Mouse (Mus musculus) midbrain, embryonic 10.5 days (tissue): ENCODE data around the gene Lrrc8d. TPM values are rescaled to one million over a fixed set of nuclear protein-coding genes. Genes with fewer than 3 reads are reported as not detected.

ENCODE experiments used
- DNase-seq: peaks from one replicate; pipeline ENCODE4 v3.0.0-alpha.2; 2017; ENCODE audit warnings: low spot score
- H3K27ac ChIP-seq: fragments of 300-500 bp; sonication (generic); replicated peaks from 2 replicates; pipeline ENCODE4 v1.5.1; 2016; ENCODE audit warnings: mild to moderate bottlenecking
- H3K27me3 ChIP-seq: fragments of 300-500 bp; sonication (generic); 2 replicates; pipeline ENCODE4 v1.6.1; 2016; ENCODE audit warnings: low read depth, mild to moderate bottlenecking; ENCODE audit not compliant: poor library complexity, severe bottlenecking
- H3K36me3 ChIP-seq: fragments of 300-500 bp; sonication (generic); 2 replicates; pipeline ENCODE4 v1.6.1; 2016; ENCODE audit warnings: mild to moderate bottlenecking, moderate library complexity
- H3K4me1 ChIP-seq: fragments of 300-500 bp; sonication (generic); 2 replicates; pipeline ENCODE4 v1.6.1; 2016
- H3K4me3 ChIP-seq: fragments of 300-500 bp; sonication (generic); 2 replicates; pipeline ENCODE4 v1.5.1; 2016; ENCODE audit warnings: mild to moderate bottlenecking, moderate library complexity
- H3K9me3 ChIP-seq: fragments of 300-500 bp; sonication (generic); replicated peaks from 2 replicates; pipeline ENCODE4 v1.6.1; 2016; ENCODE audit warnings: mild to moderate bottlenecking
- WGBS: fragments of 180-500 bp; shearing (Covaris S2); methylation state at CpG from one replicate; pipeline ENCODE4 v1.1.7; 2016; 5-methylcytosine and 5-hydroxymethylcytosine counted together
- polyA plus RNA-seq: library from polyadenylated mRNA; unstranded; fragments of >200 nt; fragmentation: Nextera tagmentation; extraction: Ambion mirVana; gene quantifications from 2 replicates; pipeline ENCODE4 v1.2.1, GENCODE M21; 2016

The Lrrc8d gene
- polyA plus RNA-seq, 1 experiment from 2014 or later = 20.7 TPM

DNA sequence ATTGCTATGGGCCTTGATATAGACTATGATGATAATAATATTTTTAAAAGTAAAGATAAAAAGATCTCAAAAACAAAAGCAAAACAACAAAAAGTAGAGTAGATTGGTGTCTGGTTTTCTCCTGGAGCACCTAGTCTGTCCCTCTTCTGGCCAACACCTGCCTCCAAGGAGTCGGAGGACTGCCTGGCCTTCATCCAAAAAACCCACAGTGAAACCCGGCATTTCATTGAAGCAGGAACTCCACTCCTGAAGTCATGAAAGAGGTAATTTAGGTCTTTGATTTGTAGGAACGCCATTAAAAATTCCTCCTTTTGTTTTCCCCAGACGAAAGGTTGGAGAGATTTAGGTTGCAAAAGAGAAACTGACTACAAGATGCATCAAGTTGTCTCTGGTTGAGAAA lies 167.7 kb downstream of the Lrrc8d start:
- H3K36me3 ChIP-seq = no peaks in the 10 kb centered on the region
- no peak overlapping the region for H3K4me3 ChIP-seq
- no peaks in the 10 kb centered on the region for H3K4me1 ChIP-seq
- WGBS = 80% methylated on average over 4 of the region's 4 CpGs
- no peaks in the 10 kb centered on the region for H3K9me3 ChIP-seq
- H3K27ac ChIP-seq = no peak overlapping the region
- no peaks in the 10 kb centered on the region for H3K27me3 ChIP-seq
- DNase-seq = no peak

DNA sequence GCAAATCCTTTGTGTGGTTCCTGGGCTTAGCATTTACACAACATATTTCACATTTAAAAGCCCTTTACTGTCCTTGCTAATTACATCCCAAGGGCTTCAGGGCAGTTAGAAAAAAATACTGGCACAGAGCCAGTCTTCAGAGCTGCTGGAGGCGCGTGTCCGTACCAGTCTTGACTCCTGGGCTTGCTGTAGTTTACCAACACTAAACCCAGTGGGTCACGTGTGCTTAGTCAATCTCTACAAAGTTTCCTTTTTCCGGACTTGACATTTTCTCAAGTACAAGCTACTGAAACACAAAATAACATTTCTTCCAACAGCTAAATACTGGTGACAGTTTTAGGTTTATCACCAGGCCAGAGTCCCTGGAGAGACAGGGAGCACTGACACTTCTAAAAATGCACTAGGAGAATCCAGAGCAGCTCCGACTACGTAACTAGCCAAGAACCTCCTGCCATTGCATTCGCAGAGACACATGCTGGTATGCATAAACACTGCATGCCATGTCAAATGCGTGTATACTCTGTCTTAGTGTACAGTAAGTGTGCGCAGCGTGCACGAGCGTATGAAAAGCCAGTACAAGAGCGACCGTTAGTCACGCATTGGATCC lies 168.2 kb downstream of the Lrrc8d start:
- Histone ChIP-seq H3K27ac (no peak overlapping the region), H3K36me3 (no peaks in the 10 kb centered on the region), H3K9me3 (no peaks in the 10 kb centered on the region), H3K27me3 (no peaks in the 10 kb centered on the region), H3K4me3 (no peak overlapping the region), H3K4me1 (0 out of 2 replicates have a peak, but pooled peaks cover 1% of the 10 kb centered on the region)
- no peak for DNase-seq
- 92% methylated on average over 16 of the region's 16 CpGs for WGBS

DNA sequence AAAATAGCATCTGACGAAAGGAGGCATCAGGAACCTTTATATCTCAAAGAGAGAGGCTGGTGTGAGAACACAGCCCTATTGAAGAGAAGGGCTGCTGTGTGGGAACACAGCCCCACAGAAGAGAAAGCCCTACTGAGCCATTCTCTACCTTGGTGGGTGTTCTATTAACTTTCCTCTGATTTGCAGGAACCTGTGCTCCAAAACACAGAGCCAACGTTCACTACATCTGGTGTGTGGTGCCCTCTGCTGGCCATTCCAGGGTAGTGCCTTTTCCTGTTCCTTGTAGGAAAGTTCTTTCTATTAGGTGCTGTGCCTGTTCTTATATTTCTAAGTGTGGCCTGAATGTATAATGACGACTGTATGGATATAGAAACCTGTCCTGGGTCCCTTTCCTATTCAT lies 168.8 kb downstream of the Lrrc8d start:
- Histone ChIP-seq H3K36me3 (no peaks in the 10 kb centered on the region), H3K4me1 (0 out of 2 replicates have a peak, but pooled peaks cover 3% of the 10 kb centered on the region), H3K27ac (no peak overlapping the region), H3K27me3 (no peaks in the 10 kb centered on the region), H3K9me3 (no peaks in the 10 kb centered on the region), H3K4me3 (no peak overlapping the region)
- peak; percentile 79 for DNase-seq
- WGBS = 29% methylated on average over 3 of the region's 3 CpGs

DNA sequence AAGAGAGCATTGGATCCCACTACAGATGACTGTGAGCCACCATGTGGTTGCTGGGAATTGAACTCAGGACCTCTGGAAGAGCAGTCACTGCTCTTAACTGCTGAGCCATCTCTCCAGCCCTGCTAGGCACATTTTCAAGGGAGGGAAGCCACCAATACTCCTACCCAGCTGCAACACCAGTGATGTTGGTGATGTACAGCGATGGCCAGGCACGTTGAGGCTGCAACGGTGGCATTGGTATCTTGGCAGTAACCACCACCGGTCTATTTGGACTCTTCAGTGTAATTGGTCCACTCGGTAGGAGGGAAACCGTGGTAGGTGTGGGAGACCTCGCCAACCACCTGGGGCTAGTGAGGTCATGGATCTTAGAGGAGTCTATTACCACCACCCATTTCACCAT lies 170.0 kb downstream of the Lrrc8d start:
- WGBS = 84% methylated on average over 7 of the region's 7 CpGs
- Histone ChIP-seq H3K9me3 (no peaks in the 10 kb centered on the region), H3K27ac (no peak overlapping the region), H3K4me3 (no peak overlapping the region), H3K4me1 (0 out of 2 replicates have a peak, but pooled peaks cover 3% of the 10 kb centered on the region), H3K36me3 (no peaks in the 10 kb centered on the region), H3K27me3 (no peaks in the 10 kb centered on the region; the same call in 1 of the 2 replicates)
- no peak for DNase-seq

DNA sequence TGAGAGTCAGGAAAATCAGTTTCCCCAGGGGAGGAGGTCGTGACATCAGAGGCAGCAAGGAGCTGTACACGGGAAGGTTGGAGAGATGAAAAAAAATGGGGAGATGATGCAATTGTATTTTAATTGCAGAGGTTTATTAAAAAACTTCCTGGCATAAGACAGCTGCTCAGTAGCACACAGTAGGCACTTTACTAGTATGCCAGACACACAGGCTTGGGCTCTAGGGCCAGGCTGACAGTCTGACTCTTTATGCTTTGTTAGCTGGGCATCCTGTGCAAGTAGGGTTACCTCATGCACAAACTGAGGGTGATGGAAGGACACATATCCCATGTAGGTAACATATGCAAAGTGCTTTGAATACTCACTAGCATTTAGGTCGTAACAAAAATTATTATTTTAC lies 171.4 kb downstream of the Lrrc8d start:
- WGBS = 77% methylated on average over 3 of the region's 3 CpGs
- Histone ChIP-seq H3K9me3 (no peaks in the 10 kb centered on the region), H3K36me3 (no peaks in the 10 kb centered on the region), H3K4me3 (no peak overlapping the region), H3K27ac (no peak overlapping the region), H3K4me1 (peaks cover 12% of the 10 kb centered on the region), H3K27me3 (peaks cover 7% of the 10 kb centered on the region; the same call in 1 of the 2 replicates)
- no peak for DNase-seq

DNA sequence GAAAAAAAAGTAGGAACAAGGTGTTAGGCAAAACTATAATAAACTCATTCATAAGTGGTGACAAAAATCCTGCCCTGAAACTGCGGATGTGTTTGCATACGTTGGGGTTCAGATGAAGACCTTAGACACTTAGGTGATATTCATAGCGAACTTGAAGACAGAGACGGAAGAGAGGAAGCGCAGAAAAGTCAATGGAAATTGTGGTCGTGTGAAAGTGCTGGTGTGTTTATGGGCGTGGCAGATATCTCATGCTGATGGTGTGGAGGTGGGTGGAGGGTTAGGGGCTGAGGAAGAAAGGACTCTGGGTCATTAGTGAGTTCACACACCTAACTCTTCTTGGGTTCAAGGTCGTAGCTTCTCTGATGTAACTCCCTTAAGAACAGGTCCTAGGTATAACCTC lies 172.4 kb downstream of the Lrrc8d start:
- Histone ChIP-seq H3K4me3 (no peak overlapping the region), H3K4me1 (peaks cover 13% of the 10 kb centered on the region), H3K27me3 (peaks cover 7% of the 10 kb centered on the region; the same call in 1 of the 2 replicates), H3K9me3 (no peaks in the 10 kb centered on the region), H3K27ac (no peak overlapping the region), H3K36me3 (no peaks in the 10 kb centered on the region)
- no peak for DNase-seq
- 85% methylated on average over 8 of the region's 8 CpGs for WGBS

DNA sequence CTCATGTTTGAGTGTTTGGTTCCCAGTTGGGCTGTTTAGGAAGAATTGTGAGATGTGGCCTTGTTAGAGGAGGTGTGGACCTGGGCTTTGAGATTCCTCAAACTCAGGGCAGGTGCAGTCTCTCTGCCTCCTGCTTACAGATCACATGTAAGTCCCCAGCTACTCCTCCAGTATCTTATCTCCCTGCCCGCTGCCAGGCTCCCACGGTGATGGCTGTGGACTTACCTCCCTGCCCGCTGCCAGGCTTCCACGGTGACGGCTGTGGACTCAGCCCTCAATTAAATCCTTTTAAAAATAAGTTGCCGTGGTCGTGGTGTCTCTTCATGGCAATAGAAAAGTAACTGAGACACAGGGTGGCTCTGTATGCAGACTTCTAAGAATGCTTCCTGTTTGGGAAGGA lies 173.1 kb downstream of the Lrrc8d start:
- 73% methylated on average over 7 of the region's 7 CpGs for WGBS
- H3K36me3 ChIP-seq = no peaks in the 10 kb centered on the region
- no peak overlapping the region for H3K27ac ChIP-seq
- no peak overlapping the region for H3K4me3 ChIP-seq
- H3K4me1 ChIP-seq = peaks cover 17% of the 10 kb centered on the region
- no peak for DNase-seq
- no peaks in the 10 kb centered on the region for H3K9me3 ChIP-seq
- peaks cover 7% of the 10 kb centered on the region; the same call in 1 of the 2 replicates for H3K27me3 ChIP-seq

DNA sequence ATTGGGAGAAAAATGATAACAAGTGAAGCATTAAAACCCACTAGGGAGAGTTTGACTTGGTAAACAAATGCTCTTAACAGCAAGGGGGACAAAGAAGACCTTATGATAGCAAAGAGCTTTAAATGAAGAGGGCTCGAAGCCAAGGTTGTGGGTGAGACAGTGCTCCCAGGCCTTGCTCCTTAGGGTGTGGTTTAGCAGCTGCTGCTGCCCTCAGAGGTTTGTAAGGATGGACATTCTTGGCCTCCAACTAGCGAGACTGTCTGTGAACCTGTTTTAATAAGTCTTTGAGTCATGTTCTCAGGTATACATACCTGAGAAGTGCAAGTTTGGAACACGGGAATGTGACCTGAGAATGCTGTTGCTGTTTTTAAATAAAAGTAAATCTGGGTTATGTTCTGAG lies 174.0 kb downstream of the Lrrc8d start:
- Histone ChIP-seq H3K4me1 (peaks cover 25% of the 10 kb centered on the region), H3K9me3 (no peaks in the 10 kb centered on the region), H3K4me3 (no peak overlapping the region), H3K27ac (no peak overlapping the region), H3K36me3 (no peaks in the 10 kb centered on the region), H3K27me3 (peaks cover 7% of the 10 kb centered on the region; the same call in 1 of the 2 replicates)
- WGBS = 77% methylated on average over 3 of the region's 3 CpGs
- no peak for DNase-seq

DNA sequence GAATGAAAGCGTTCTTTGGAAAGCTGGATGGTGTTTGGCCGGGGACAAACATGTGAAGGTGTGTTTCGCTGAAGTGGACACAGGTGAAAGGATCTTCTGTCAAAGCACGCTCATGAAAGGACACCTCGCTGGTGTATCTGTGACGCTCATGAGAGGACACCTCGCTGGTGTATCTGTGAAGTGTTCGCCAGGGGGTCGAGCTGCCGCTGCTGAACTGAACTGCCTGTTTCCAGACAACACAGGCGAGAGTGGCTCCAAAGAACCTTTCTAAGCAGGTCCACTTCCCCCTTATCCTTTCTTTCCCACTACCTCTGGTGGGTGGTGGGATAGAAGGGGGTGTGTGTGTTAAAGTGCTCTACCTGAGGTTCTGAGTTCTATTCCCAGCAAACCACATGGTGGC lies 174.7 kb downstream of the Lrrc8d start:
- 94% methylated on average over 11 of the region's 11 CpGs for WGBS

DNA sequence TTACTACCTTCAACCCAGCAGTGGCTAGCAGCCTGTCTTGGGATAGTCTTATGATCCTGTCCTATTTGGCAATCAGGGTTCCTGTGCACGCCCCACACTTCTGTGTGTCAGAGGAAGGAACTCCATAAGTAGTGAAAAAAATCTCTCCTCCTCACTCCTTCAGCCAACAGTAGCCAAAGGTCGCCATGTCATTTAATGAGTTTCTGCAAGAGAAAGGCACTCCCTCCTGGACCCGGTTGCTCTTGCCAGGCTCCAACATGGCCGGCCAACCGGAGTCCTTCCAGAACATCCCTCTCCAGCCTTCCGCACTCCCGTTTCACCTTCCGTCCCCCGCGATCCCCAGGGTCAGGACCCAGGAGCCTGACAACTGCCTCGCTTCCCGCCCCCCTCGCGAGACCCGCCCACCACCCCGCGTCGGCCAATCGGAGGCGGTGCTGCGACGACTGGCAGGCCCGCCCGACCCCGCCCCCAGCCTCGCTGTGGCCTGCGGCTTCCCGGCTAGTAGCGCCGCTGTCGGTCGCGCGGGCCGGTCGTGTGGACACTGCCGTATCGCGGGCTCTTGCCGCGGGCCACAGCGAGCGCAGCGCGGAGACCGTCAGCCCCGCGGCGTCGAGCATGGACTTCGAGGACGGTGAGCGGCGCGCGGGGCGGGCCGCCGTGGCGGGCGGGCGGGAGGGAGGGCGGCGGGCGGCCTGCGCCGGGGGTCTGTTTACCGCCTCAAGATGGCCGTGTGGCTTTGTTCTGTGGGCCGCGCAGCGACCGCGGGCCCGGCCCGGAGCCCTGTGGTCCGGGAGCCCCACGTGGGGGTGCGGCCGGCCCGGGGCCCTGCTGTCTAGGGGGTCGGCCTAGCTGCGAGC lies 176.5 kb downstream of the Lrrc8d start, which contains the start of gene Zfp326:
Gene Zfp326, plus strand, starts transcription at position 498 of the 857 bp plus-strand sequence.
- peak within 1 kb of the TSS; percentile 99 for H3K4me3 ChIP-seq
- H3K36me3 ChIP-seq = peaks cover 17% of the 10 kb centered on the region
- peak; percentile 98 for DNase-seq
- peaks cover 7% of the 10 kb centered on the region; the same call in 1 of the 2 replicates for H3K27me3 ChIP-seq
- 1% methylated on average over 76 of the region's 83 CpGs for WGBS
- peaks cover 34% of the 10 kb centered on the region for H3K4me1 ChIP-seq
- peak within 1 kb of the TSS; percentile 100 for H3K27ac ChIP-seq
- H3K9me3 ChIP-seq = no peaks in the 10 kb centered on the region

More for the DNA sequence above, 174.7 kb downstream of the Lrrc8d start:
- Histone ChIP-seq H3K27ac (no peak overlapping the region), H3K27me3 (peaks cover 7% of the 10 kb centered on the region; the same call in 1 of the 2 replicates), H3K36me3 (peaks cover 2% of the 10 kb centered on the region; the same call in 1 of the 2 replicates), H3K4me1 (peaks cover 32% of the 10 kb centered on the region), H3K9me3 (no peaks in the 10 kb centered on the region), H3K4me3 (no peak overlapping the region)
- no peak for DNase-seq

DNA sequence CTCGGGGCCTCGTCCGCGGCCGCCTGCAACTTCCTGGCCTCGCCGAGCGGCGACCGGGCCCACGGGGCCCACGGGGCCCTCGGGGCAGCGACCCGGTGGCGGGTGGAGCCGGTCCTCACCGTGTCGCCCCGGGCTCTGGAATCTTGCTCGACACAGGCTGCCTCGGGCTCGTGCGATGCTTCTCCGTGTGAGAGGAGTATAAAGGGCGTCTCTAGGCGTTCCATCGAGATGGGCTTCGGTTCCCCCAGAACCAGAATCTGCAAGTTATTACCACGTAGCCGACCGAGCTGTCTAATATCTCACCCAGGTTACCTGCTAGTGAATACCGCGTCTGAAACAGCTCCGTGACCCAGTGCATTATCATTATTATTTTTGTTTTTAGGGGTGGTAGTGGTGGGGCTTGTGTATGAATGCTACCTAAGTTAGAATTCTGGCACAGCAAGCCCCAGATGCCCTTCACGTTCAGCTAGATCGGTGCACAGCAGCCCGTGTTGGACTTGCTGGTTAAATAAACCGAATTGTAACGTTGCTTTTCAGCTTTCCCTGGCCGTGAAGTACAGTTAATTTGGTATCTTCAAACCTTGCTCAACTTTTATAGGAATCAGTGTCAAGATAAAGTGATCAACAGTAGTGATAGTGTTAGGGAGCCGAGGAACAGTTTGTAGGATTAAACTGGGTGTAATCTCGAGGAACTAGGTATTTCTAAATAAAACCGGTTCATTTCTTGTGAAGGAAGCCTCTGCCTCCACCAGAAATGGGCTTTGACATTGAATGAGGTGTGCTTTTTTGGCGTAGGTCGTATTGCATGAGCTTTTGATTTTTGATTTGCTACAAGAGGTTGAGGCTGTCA lies 177.4 kb downstream of the Lrrc8d start:
- Histone ChIP-seq H3K27me3 (peaks cover 7% of the 10 kb centered on the region; the same call in 1 of the 2 replicates), H3K4me1 (peaks cover 34% of the 10 kb centered on the region), H3K36me3 (peaks cover 25% of the 10 kb centered on the region), H3K9me3 (no peaks in the 10 kb centered on the region), H3K4me3 (peak overlapping the region; percentile 99), H3K27ac (peak overlapping the region; percentile 100)
- 1% methylated on average over 46 of the region's 46 CpGs for WGBS
- no peak for DNase-seq
